Mouse (Mus musculus): Measurements from ENCODE around the gene Tas2r120.
"Not testable (repeated sequence)": the region's sequence is repeated elsewhere in the genome, so short reads cannot be mapped to it uniquely, and the experiment has no call there.

Gene Tas2r120

DNA sequence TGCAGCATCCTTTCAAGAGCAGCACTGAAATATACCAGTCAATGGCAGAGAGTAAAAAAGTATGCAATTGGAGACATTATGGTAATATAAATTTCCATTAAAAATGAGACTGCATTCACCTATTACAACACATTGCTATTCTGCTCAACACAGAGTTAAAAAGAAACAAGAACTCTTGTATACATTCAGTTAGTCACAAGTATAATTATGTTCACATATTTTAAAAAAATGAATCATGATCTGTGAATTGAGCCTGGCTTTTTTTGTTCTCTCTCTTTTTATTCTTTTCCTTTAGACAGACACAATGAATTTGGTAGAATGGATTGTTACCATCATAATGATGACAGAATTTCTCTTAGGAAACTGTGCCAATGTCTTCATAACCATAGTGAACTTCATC, at the start of gene Tas2r120:
Gene Tas2r120 (plus strand): TSS at position 301 of the 400 bp plus-strand sequence.
- no peak for DNase-seq

DNA sequence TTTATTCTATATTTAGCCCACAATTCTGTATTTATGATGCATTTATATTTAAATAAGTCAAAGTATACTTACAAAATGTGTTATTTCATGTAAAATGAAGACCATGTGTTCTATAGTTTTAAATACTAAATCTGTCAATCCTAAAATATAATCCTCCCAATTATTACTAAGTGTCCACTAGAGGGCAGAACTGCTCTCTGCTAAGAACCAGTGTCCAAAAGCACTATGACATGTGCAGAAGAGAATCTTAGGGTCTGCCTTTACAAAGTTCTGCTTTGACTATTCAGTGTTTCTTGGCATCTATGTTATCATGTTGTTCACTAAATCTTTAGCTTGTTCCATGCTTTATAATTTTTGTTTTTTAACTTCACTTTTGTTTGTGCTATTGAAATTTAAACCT, 7.4 kb upstream of the Tas2r120 start:
- DNase-seq, result no peak

DNA sequence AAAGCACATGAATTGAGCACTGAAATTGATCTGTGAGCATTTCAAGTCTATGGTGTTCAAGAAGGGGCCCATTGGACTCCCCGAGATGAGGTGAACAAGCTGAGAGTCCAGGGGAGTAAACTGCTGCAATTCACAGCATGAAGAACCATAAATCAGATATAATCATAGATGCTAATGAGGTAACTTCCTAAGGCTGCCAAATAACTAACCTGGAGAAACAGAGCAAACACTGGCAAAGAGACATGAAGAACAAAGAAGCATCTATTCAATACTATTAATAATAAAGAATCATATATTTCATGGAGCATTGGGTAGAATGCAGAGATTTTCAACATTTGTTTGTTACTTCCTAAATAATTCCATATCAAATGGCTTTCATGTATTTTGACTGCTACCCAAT, 5.3 kb upstream of the Tas2r120 start, which contains the start of gene A630073D07Rik:
Gene A630073D07Rik (minus strand): TSS at position 101 of the 400 bp plus-strand sequence.
- DNase-seq, result no peak

DNA sequence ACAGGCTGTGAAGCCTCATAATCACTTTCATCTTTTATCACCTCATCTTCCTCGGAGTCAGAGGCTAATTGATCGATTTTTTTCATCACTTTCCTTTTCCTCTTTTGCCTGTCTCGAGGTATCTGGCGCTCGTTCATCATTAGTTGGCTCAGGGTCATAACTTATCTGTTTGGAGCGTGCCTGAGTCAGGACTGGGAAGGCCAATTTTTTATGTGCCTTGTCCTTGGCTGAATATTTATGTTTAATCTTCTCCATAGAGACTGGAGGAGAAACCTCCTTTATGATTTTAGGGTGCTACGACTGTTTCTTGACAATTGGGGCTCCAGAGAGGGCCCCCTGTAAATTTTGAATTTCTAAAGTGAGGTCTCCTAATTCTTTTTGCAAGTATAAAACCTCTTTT, 34.8 kb downstream of the Tas2r120 start:
- DNase-seq, result not testable (repeated sequence)

DNA sequence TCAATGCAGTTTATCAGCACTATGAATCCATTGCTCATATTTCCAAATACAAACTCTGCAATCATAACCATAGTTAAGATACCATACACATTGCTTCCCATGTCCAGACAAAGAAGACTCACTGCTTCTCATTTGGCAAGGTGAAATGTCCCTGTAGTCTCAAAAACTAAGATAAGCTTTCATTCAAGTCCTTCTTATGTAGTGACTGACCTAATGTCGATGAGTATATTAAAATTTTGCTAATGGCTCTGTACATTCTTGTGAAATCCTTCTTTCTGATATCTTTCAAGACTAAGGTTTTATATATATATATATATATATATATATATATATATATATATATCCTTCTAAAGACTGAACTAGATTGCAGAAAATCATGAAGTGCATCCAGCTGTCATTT, 44.2 kb downstream of the Tas2r120 start, which contains the start of gene Tas2r121:
Gene Tas2r121 (minus strand): TSS at position 101 of the 400 bp plus-strand sequence.
- DNase-seq, result no peak
